Mouse (Mus musculus): Measurements from ENCODE around the gene Rgs8.

- TF ChIP-seq POLR2A (IDR thresholded peaks at IDR 0.05; ENCODE audit: borderline replicate concordance, control insufficient read depth, low read depth, low read length) (no peak), CTCF (IDR thresholded peaks at IDR 0.05; ENCODE audit: control insufficient read depth, insufficient read depth, low read length) (no peak)
Measured at GRCm38 (mm10) chr1:153652938-153653623, at the start of gene Rgs8.
